ENCODE assay signal across 8 mouse cellular contexts in the genomic region with DNA sequence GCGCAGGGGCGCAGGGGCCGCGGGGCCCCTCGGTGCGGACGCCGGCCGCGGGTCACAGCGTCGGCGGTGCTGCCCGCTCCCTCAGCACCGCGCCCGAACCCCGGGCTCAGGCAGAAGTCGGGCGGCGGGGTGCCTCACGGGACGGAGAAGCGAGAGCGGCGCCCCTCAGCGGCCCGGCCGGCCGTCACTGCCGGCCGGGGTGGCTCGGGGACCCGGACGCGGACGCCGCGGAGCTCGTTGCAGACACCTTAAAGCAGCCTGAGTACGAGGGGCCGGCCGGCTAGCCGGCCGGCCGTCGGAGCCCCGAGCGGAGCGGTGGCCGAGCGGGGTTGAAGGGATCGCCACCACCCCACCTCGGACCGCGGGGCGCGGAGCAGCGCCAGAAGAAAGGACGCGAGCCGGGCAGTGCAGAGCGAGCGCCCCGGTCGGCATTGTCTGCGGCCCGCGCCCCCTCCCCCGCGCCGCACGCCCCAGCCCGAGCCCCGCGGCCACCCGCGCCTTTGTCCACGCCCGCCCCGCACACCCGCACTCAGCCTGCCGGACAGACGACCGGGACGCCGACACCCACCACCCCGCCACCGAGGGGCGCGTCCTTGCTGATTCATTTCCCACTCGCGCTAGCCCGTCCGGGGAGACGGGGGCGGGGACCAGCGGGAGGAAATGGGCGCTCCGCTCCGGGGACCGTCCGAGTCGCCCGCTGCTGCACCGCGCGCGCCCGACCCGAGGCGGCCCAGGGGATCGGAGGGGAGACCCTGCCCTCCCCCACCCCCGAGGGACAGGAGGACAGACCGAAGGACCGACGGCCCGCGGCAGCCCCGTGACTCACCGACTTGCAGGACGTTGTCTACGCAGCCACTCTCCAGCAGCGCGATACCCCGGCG.
DNase-seq lines count a peak whose midpoint lies in the region; ATAC-seq and TF ChIP-seq lines count a peak whose summit lies in the region.

No protein-coding gene starts in this region.

- H3K36me3 ChIP-seq in erythroblast, embryonic 14.5 days (ENCODE audit: control insufficient read depth): no peaks in the 10 kb centered on the region
- no peaks in the 10 kb centered on the region for H3K36me3 ChIP-seq in embryonic facial prominence, embryonic 13.5 days
- H3K36me3 ChIP-seq in heart, embryonic 11.5 days (ENCODE audit: control insufficient read depth, insufficient read depth, low read length): no peaks in the 10 kb centered on the region
- H3K36me3 ChIP-seq in kidney, embryonic 16.5 days (ENCODE audit: insufficient read depth, low read length): no peaks in the 10 kb centered on the region
- no peaks in the 10 kb centered on the region for H3K36me3 ChIP-seq in liver, embryonic 14.5 days (replicated peaks; ENCODE audit: control insufficient read depth, insufficient read depth, low read depth)
- H3K36me3 ChIP-seq in neural tube, embryonic 12.5 days: no peaks in the 10 kb centered on the region

- peak overlapping the region; percentile 85 for H3K4me2 ChIP-seq in embryonic facial prominence, embryonic 13.5 days
- H3K4me2 ChIP-seq in heart, embryonic 11.5 days: peak overlapping the region; percentile 77
- peak overlapping the region; percentile 70 for H3K4me2 ChIP-seq in kidney, embryonic 16.5 days (replicated peaks; ENCODE audit: low read depth, low read length)
- H3K4me2 ChIP-seq in liver, embryonic 14.5 days (ENCODE audit: low read depth): peak overlapping the region; percentile 73
- H3K4me2 ChIP-seq in neural tube, embryonic 12.5 days (replicated peaks): peak overlapping the region; percentile 74

- peak overlapping the region; percentile 73 for H3K27ac ChIP-seq in embryonic facial prominence, embryonic 13.5 days
- peak overlapping the region; percentile 77 for H3K27ac ChIP-seq in heart, embryonic 11.5 days (ENCODE audit: low read depth, low read length)
- H3K27ac ChIP-seq in kidney, embryonic 16.5 days (ENCODE audit: low read length): peak overlapping the region; percentile 93
- no peak overlapping the region for H3K27ac ChIP-seq in liver, embryonic 14.5 days
- peak overlapping the region; percentile 97 for H3K27ac ChIP-seq in neural tube, embryonic 12.5 days

- DNase-seq in liver, embryonic 14.5 days (ENCODE audit: low read depth in 3 of 3, low spot score in 3 of 3): no peak
- DNase-seq in testis, postnatal 14 days (ENCODE audit: low spot score): peak; percentile 65

- no peak for TF ChIP-seq EP300 in liver, embryonic 14.5 days (IDR thresholded peaks at IDR 0.05; ENCODE audit: low read depth)

- H3K27me3 ChIP-seq in erythroblast, embryonic 14.5 days (ENCODE audit: control insufficient read depth): peaks cover 88% of the 10 kb centered on the region
- H3K27me3 ChIP-seq in embryonic facial prominence, embryonic 13.5 days: peaks cover 17% of the 10 kb centered on the region
- peaks cover 14% of the 10 kb centered on the region for H3K27me3 ChIP-seq in heart, embryonic 11.5 days (ENCODE audit: control insufficient read depth, insufficient read depth, low read length)
- H3K27me3 ChIP-seq in kidney, embryonic 16.5 days (ENCODE audit: insufficient read depth, low read length): no peaks in the 10 kb centered on the region
- H3K27me3 ChIP-seq in liver, embryonic 14.5 days (ENCODE audit: control insufficient read depth, insufficient read depth, low read length): peaks cover 75% of the 10 kb centered on the region
- no peaks in the 10 kb centered on the region for H3K27me3 ChIP-seq in neural tube, embryonic 12.5 days (replicated peaks)

- under 1% methylated on average over 113 of the region's 127 CpGs for WGBS in embryonic facial prominence, embryonic 13.5 days
- under 1% methylated on average over 95 of the region's 127 CpGs for WGBS in heart, embryonic 11.5 days (ENCODE audit: insufficient replicate concordance)
- WGBS in kidney, embryonic 16.5 days: under 1% methylated on average over 115 of the region's 127 CpGs
- WGBS in liver, embryonic 14.5 days (ENCODE audit: insufficient replicate concordance): under 1% methylated on average over 101 of the region's 127 CpGs
- WGBS in neural tube, embryonic 12.5 days: under 1% methylated on average over 114 of the region's 127 CpGs

- ATAC-seq in erythroblast, adult 5-6 weeks (replicated peaks; ENCODE audit: low FRiP score, poor library complexity, severe bottlenecking): no peak
- ATAC-seq in embryonic facial prominence, embryonic 13.5 days (ENCODE audit: insufficient number of reproducible peaks, insufficient read depth, low FRiP score, low TSS enrichment, low read depth): no peak
- no peak for ATAC-seq in heart, embryonic 11.5 days (replicated peaks; ENCODE audit: insufficient number of reproducible peaks, low FRiP score, low TSS enrichment)
- ATAC-seq in kidney, embryonic 16.5 days (ENCODE audit: low FRiP score, low TSS enrichment): no peak
- no peak for ATAC-seq in liver, embryonic 14.5 days (ENCODE audit: insufficient read depth)
- ATAC-seq in neural tube, embryonic 12.5 days (ENCODE audit: low FRiP score, low read depth): 0 out of 2 replicates have a peak, but pooled peaks have one; percentile 0

- peaks cover 25% of the 10 kb centered on the region for H3K4me1 ChIP-seq in erythroblast, embryonic 14.5 days (ENCODE audit: control insufficient read depth)
- H3K4me1 ChIP-seq in embryonic facial prominence, embryonic 13.5 days: peaks cover 31% of the 10 kb centered on the region
- H3K4me1 ChIP-seq in heart, embryonic 11.5 days (ENCODE audit: control insufficient read depth, insufficient read depth, low read length): peaks cover 6% of the 10 kb centered on the region; the same call in 1 of the 2 replicates
- H3K4me1 ChIP-seq in kidney, embryonic 16.5 days (ENCODE audit: insufficient read depth, low read length): peaks cover 32% of the 10 kb centered on the region
- H3K4me1 ChIP-seq in liver, embryonic 14.5 days (replicated peaks; ENCODE audit: control insufficient read depth in 2 of 2, insufficient read depth in 2 of 2, low read length in 1 of 2): peaks cover 0 to 4% of the 10 kb centered on the region in 2 experiments; a peak in 1 of 4 replicates
- H3K4me1 ChIP-seq in neural tube, embryonic 12.5 days: peaks cover 30% of the 10 kb centered on the region

- H3K9ac ChIP-seq in embryonic facial prominence, embryonic 13.5 days: peak overlapping the region; percentile 85
- H3K9ac ChIP-seq in heart, embryonic 11.5 days (ENCODE audit: low read depth, low read length): peak overlapping the region; percentile 87
- H3K9ac ChIP-seq in kidney, embryonic 16.5 days (replicated peaks; ENCODE audit: low read length): peak overlapping the region; percentile 91
- H3K9ac ChIP-seq in liver, embryonic 14.5 days (replicated peaks): peak overlapping the region; percentile 23; the same call in 1 of the 2 replicates
- peak overlapping the region; percentile 99 for H3K9ac ChIP-seq in neural tube, embryonic 12.5 days

- H3K4me3 ChIP-seq in erythroblast, embryonic 14.5 days (replicated peaks): peak overlapping the region; percentile 59
- H3K4me3 ChIP-seq in embryonic facial prominence, embryonic 13.5 days: peak overlapping the region; percentile 86
- peak overlapping the region; percentile 87 for H3K4me3 ChIP-seq in heart, embryonic 11.5 days (ENCODE audit: low read depth, low read length)
- peak overlapping the region; percentile 94 for H3K4me3 ChIP-seq in kidney, embryonic 16.5 days (ENCODE audit: low read length)
- H3K4me3 ChIP-seq in liver, embryonic 14.5 days (ENCODE audit: insufficient read depth in 1 of 2, low read depth in 2 of 2, low read length in 2 of 2): peak overlapping the region; percentile 48 to 54
- H3K4me3 ChIP-seq in neural tube, embryonic 12.5 days: peak overlapping the region; percentile 96

- no peak for TF ChIP-seq CTCF in liver, embryonic 14.5 days (IDR thresholded peaks at IDR 0.05; ENCODE audit: low read depth)

- peaks cover 10% of the 10 kb centered on the region; the same call in 1 of the 2 replicates for H3K9me3 ChIP-seq in erythroblast, embryonic 14.5 days (ENCODE audit: control insufficient read depth, low read length)
- H3K9me3 ChIP-seq in embryonic facial prominence, embryonic 13.5 days: no peaks in the 10 kb centered on the region
- H3K9me3 ChIP-seq in heart, embryonic 11.5 days (replicated peaks; ENCODE audit: control insufficient read depth, low read length): no peaks in the 10 kb centered on the region
- no peaks in the 10 kb centered on the region for H3K9me3 ChIP-seq in kidney, embryonic 16.5 days (ENCODE audit: low read length)
- no peaks in the 10 kb centered on the region for H3K9me3 ChIP-seq in liver, embryonic 14.5 days (ENCODE audit: control insufficient read depth, low read length)
- H3K9me3 ChIP-seq in neural tube, embryonic 12.5 days: no peaks in the 10 kb centered on the region

Comparison
In these comparisons a context has a peak if more than half of its experiments do, and no peak if none do; other contexts are left out.
1. H3K9ac ChIP-seq: peak in every context shown above with its lines; median percentile 99 in neural tube, embryonic 12.5 days; 91 in kidney, embryonic 16.5 days; 87 in heart, embryonic 11.5 days; 85 in embryonic facial prominence, embryonic 13.5 days; 23 in liver, embryonic 14.5 days.